Mouse (Mus musculus) liver, embryonic 12.5 days (tissue): ENCODE data around the gene Sgms2. TPM values are rescaled to one million over a fixed set of nuclear protein-coding genes. Genes with fewer than 3 reads are reported as not detected.

ENCODE experiments used
- ATAC-seq: fragments of 200-750 bp; cut with Nextera tagmentation; 2 replicates; pipeline ENCODE4 v1.8.0; 2017; ENCODE audit warnings: moderate number of reproducible peaks, mild to moderate bottlenecking, moderate library complexity
- H3K27ac ChIP-seq: fragments of 300-500 bp; sonication (generic); 2 replicates; pipeline ENCODE4 v1.5.1; 2016; ENCODE audit warnings: mild to moderate bottlenecking
- H3K27me3 ChIP-seq: fragments of 300-500 bp; sonication (generic); replicated peaks from 2 replicates; pipeline ENCODE4 v1.6.1; 2016; ENCODE audit warnings: mild to moderate bottlenecking, moderate library complexity
- H3K36me3 ChIP-seq: fragments of 300-500 bp; sonication (generic); 2 replicates; pipeline ENCODE4 v1.6.1; 2016; ENCODE audit warnings: mild to moderate bottlenecking, moderate library complexity
- H3K4me1 ChIP-seq: fragments of 300-500 bp; sonication (generic); 2 replicates; pipeline ENCODE4 v1.6.1; 2016
- H3K4me2 ChIP-seq: fragments of 300-500 bp; sonication (generic); 2 replicates; pipeline ENCODE4 v1.6.1; 2016; ENCODE audit warnings: mild to moderate bottlenecking, moderate library complexity
- H3K4me3 ChIP-seq: fragments of 300-500 bp; sonication (generic); 2 replicates; pipeline ENCODE4 v1.5.1; 2016; ENCODE audit warnings: mild to moderate bottlenecking, moderate library complexity
- H3K9ac ChIP-seq: fragments of 300-500 bp; sonication (generic); 2 replicates; pipeline ENCODE4 v1.6.1; 2016; ENCODE audit warnings: mild to moderate bottlenecking, moderate library complexity
- H3K9me3 ChIP-seq: fragments of 300-500 bp; sonication (generic); replicated peaks from 2 replicates; pipeline ENCODE4 v1.6.1; 2016; ENCODE audit warnings: mild to moderate bottlenecking, moderate library complexity
- WGBS: fragments of 180-500 bp; shearing (Covaris S2); methylation state at CpG from one replicate; pipeline ENCODE4 v1.1.7; 2016; ENCODE audit not compliant: insufficient replicate concordance; 5-methylcytosine and 5-hydroxymethylcytosine counted together
- polyA plus RNA-seq: library from polyadenylated mRNA; unstranded; fragments of >200 nt; fragmentation: Nextera tagmentation; extraction: Ambion mirVana; gene quantifications from 2 replicates; pipeline ENCODE4 v1.2.1, GENCODE M21; 2016

Sgms2 gene
- polyA plus RNA-seq, 1 experiment from 2014 or later: 2.0 TPM

- 70% methylated on average over 7 of the region's 7 CpGs for WGBS
- Histone ChIP-seq H3K4me2 (no peak overlapping the region), H3K9ac (no peak overlapping the region), H3K36me3 (no peaks in the 10 kb centered on the region), H3K4me3 (no peak overlapping the region), H3K27ac (no peak overlapping the region), H3K9me3 (no peaks in the 10 kb centered on the region), H3K27me3 (no peaks in the 10 kb centered on the region), H3K4me1 (no peaks in the 10 kb centered on the region)
- ATAC-seq: no peak
Observed at GRCm38 (mm10) chr3:131372996-131373395, 118.2 kb downstream of the Sgms2 start.

DNA sequence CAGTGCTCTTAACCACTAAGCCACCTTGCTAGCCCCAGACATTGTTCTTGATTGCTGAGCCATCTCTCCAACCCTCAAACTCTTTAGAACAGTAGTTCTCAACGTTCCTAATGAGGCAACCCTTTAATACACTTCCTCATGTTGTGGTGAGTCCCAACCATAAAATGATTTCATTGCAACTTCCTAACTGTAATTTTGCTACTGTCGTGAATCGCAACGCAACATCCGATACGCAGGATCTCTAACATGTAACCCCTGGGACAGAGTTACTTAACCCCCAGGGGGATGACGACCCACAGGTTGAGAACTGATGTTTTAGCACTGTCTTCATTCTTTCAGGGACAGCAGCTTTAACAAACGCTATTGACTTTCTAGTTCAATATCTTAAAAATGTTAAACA lies 122.5 kb downstream of the Sgms2 start:
- Histone ChIP-seq H3K4me2 (no peak overlapping the region), H3K9me3 (no peaks in the 10 kb centered on the region), H3K4me3 (no peak overlapping the region), H3K4me1 (no peaks in the 10 kb centered on the region), H3K9ac (no peak overlapping the region), H3K27me3 (no peaks in the 10 kb centered on the region), H3K36me3 (no peaks in the 10 kb centered on the region), H3K27ac (no peak overlapping the region)
- 66% methylated on average over 8 of the region's 8 CpGs for WGBS
- no peak for ATAC-seq

GRCm38 (mm10) chr3:131367452-131367851 lies 123.8 kb downstream of the Sgms2 start:
- no peaks in the 10 kb centered on the region for H3K27me3 ChIP-seq
- 56% methylated on average over 4 of the region's 4 CpGs for WGBS
- H3K4me3 ChIP-seq: no peak overlapping the region
- H3K9ac ChIP-seq: no peak overlapping the region
- no peaks in the 10 kb centered on the region for H3K36me3 ChIP-seq
- H3K9me3 ChIP-seq: no peaks in the 10 kb centered on the region
- H3K27ac ChIP-seq: no peak overlapping the region
- no peak overlapping the region for H3K4me2 ChIP-seq
- ATAC-seq: no peak
- no peaks in the 10 kb centered on the region for H3K4me1 ChIP-seq

DNA sequence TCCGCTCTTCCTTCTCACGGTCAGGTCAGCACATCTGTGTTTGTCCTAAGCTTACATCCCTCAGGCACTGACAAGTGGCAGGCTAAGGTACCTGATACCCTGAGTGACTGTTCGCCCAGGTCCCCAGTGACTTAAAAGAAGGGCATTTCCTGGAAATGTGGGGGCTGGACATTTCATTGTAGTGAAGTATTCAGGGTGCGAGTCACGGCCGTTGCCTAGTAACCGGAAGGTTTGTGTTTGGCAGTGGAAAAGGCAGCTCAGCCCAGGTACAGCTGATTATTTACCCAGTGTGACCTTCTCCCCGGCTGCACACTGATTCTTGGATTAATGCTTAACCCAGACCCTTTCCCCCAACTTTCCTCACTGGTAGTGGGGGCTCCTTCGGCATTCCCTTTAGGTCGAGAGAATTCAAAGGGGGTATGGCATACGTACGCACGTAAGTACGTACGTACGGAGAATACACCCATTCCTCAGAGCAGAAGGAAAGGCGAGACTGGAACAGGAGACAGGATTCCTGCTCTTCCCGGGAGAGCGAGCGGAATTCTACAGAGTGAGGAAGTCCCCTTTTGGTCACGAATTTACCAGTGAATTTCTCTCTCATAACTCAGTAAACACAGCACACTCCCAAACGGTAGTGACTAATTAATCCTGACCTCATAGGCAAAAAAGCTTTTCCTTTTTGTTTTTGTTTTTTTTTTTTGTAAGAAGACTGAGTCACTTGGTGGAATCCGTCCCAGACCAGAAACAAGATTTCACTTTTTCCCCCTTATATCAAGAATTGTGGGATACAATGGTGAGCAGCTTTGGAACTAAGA lies 126.4 kb downstream of the Sgms2 start:
- no peaks in the 10 kb centered on the region for H3K27me3 ChIP-seq
- ATAC-seq: peak; percentile 78
- no peak overlapping the region for H3K4me3 ChIP-seq
- no peaks in the 10 kb centered on the region for H3K9me3 ChIP-seq
- H3K36me3 ChIP-seq: no peaks in the 10 kb centered on the region
- peak overlapping the region; percentile 23; the same call in 1 of the 2 replicates for H3K4me2 ChIP-seq
- H3K4me1 ChIP-seq: no peaks in the 10 kb centered on the region
- WGBS: 68% methylated on average over 23 of the region's 23 CpGs
- H3K27ac ChIP-seq: peak overlapping the region; percentile 45; the same call in 1 of the 2 replicates
- H3K9ac ChIP-seq: no peak overlapping the region

GRCm38 (mm10) chr3:131364194-131364593 lies 127.0 kb downstream of the Sgms2 start:
- Histone ChIP-seq H3K9me3 (no peaks in the 10 kb centered on the region), H3K9ac (no peak overlapping the region), H3K4me1 (no peaks in the 10 kb centered on the region), H3K4me2 (peak overlapping the region; percentile 23; the same call in 1 of the 2 replicates), H3K36me3 (no peaks in the 10 kb centered on the region), H3K4me3 (no peak overlapping the region), H3K27me3 (no peaks in the 10 kb centered on the region), H3K27ac (peak overlapping the region; percentile 26; the same call in 1 of the 2 replicates)
- 59% methylated on average over 8 of the region's 8 CpGs for WGBS
- peak; percentile 19; the same call in 1 of the 2 replicates for ATAC-seq

DNA sequence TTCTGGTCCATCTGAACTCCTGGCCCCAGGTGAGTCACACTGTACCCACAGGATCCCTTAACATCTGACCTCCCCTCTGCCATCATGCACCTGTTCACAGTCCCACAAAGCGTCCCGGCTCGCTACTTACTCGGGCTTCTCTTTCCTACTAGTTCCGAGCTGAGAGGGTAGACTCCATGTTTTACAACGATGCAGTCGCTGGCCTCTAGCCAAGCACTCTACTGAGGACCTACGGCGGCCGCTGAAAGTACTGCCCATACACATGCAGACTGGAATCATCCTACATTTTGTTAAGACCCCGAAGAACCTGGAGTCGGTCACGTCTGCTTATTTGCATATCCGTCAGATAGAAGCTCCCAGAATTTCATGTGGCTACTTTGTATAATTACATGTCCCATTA lies 127.6 kb downstream of the Sgms2 start:
- no peak for ATAC-seq
- Histone ChIP-seq H3K4me2 (no peak overlapping the region), H3K9me3 (no peaks in the 10 kb centered on the region), H3K4me1 (no peaks in the 10 kb centered on the region), H3K27ac (no peak overlapping the region), H3K36me3 (no peaks in the 10 kb centered on the region), H3K4me3 (no peak overlapping the region), H3K27me3 (no peaks in the 10 kb centered on the region), H3K9ac (no peak overlapping the region)
- 72% methylated on average over 14 of the region's 14 CpGs for WGBS

GRCm38 (mm10) chr3:131361960-131362359 lies 129.3 kb downstream of the Sgms2 start:
- H3K4me2 ChIP-seq: no peak overlapping the region
- ATAC-seq: no peak
- WGBS: 68% methylated on average over 4 of the region's 4 CpGs
- no peaks in the 10 kb centered on the region for H3K27me3 ChIP-seq
- H3K9me3 ChIP-seq: no peaks in the 10 kb centered on the region
- no peaks in the 10 kb centered on the region for H3K4me1 ChIP-seq
- no peak overlapping the region for H3K27ac ChIP-seq
- H3K4me3 ChIP-seq: no peak overlapping the region
- H3K36me3 ChIP-seq: no peaks in the 10 kb centered on the region
- H3K9ac ChIP-seq: no peak overlapping the region

DNA sequence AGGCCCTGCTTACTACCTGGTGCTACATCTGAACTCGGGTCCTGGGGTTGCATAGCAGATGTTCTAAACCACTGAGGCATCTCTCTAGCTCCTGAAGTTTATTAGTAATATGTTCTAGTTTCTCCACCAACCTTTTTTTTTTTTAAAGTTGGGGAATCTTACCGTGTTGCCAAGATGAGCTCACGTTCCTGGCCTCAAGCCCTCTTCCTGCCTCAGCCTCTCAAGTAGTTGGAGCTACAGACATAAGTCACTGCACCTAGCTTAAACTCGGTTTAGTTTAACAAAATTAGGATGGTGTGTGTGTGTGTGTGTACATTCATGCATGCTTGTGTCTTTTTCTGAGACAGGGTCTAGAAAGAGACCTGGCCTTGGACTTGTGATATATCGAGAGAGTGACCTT lies 132.2 kb downstream of the Sgms2 start:
- Histone ChIP-seq H3K36me3 (no peaks in the 10 kb centered on the region), H3K4me1 (no peaks in the 10 kb centered on the region), H3K27me3 (no peaks in the 10 kb centered on the region), H3K27ac (no peak overlapping the region), H3K4me2 (no peak overlapping the region), H3K4me3 (no peak overlapping the region), H3K9ac (no peak overlapping the region), H3K9me3 (no peaks in the 10 kb centered on the region)
- ATAC-seq: no peak
- WGBS: 64% methylated on average over 5 of the region's 5 CpGs

DNA sequence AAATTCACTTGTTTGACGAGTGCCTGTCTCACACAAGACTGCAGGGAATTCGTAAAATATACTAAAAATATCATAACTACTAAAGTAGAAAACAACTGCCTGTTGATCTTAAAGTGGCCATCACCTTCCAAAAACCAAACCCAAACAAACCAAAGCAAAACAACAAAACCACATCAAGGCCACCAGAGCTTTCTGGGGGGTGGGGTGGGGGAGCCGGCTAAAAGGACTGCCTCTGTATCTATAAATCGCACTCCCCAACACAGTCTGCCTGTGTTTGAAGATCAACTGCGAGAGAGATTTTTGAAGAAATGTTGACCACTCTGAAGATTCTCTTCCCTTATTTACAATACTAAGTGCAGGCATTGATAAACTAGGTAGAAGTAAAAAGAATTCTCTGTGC lies 133.0 kb downstream of the Sgms2 start:
- ATAC-seq: no peak
- 49% methylated on average over 5 of the region's 5 CpGs for WGBS
- no peak overlapping the region for H3K9ac ChIP-seq
- no peak overlapping the region for H3K4me2 ChIP-seq
- no peak overlapping the region for H3K4me3 ChIP-seq
- H3K36me3 ChIP-seq: no peaks in the 10 kb centered on the region
- H3K4me1 ChIP-seq: no peaks in the 10 kb centered on the region
- no peaks in the 10 kb centered on the region for H3K27me3 ChIP-seq
- no peak overlapping the region for H3K27ac ChIP-seq
- no peaks in the 10 kb centered on the region for H3K9me3 ChIP-seq

DNA sequence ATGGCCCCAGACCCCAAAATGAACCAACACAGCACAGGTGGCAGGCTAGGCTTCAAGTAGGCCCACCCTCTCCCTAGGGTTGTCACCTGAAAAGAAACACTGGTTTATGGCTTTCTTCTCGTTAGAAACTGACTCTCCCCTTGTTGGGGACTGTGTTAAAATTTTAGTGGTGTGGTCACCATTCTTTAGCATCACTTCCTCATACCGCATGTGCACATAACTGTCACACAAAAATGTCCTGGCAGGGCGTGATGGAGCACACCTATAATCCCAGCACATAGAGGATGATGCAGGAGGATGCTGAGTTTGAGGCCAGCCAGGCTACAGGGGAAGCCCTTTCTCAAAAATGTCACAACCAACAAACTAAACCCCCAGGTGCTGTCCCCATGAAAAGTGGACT lies 133.6 kb downstream of the Sgms2 start:
- no peaks in the 10 kb centered on the region for H3K36me3 ChIP-seq
- H3K4me3 ChIP-seq: no peak overlapping the region
- H3K4me2 ChIP-seq: no peak overlapping the region
- H3K27ac ChIP-seq: no peak overlapping the region
- no peaks in the 10 kb centered on the region for H3K4me1 ChIP-seq
- H3K27me3 ChIP-seq: no peaks in the 10 kb centered on the region
- H3K9me3 ChIP-seq: no peaks in the 10 kb centered on the region
- 53% methylated on average over 3 of the region's 3 CpGs for WGBS
- no peak overlapping the region for H3K9ac ChIP-seq
- no peak for ATAC-seq

- H3K27ac ChIP-seq: no peak overlapping the region
- no peaks in the 10 kb centered on the region for H3K36me3 ChIP-seq
- 44% methylated on average over 5 of the region's 5 CpGs for WGBS
Observed at GRCm38 (mm10) chr3:131356026-131356425, 135.2 kb downstream of the Sgms2 start.

DNA sequence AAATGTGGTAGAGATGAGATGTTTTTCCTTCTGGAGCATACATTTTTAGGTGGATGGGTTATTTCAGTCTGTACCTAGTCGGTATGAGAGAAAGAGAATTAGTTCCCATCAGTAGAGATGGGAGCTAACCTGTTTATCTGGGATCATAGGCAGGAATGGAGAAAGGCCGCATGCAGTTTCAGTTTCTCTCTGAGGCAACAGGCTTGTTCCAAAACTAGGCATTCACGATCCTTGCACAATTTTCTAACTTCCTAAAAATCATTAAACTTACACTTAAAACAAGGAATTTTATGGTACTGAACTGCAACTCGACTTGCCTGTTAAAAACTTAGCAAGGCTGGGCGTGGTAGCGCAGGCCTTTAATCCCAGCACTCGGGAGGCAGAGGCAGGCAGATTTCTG lies 140.7 kb downstream of the Sgms2 start:
- Histone ChIP-seq H3K27me3 (no peaks in the 10 kb centered on the region), H3K4me3 (no peak overlapping the region), H3K9me3 (no peaks in the 10 kb centered on the region), H3K4me2 (no peak overlapping the region), H3K4me1 (no peaks in the 10 kb centered on the region), H3K36me3 (no peaks in the 10 kb centered on the region), H3K27ac (no peak overlapping the region), H3K9ac (no peak overlapping the region)
- 69% methylated on average over 7 of the region's 7 CpGs for WGBS
- ATAC-seq: no peak

More at GRCm38 (mm10) chr3:131356026-131356425, 135.2 kb downstream of the Sgms2 start:
- no peak overlapping the region for H3K4me3 ChIP-seq
- H3K9me3 ChIP-seq: no peaks in the 10 kb centered on the region
- no peak overlapping the region for H3K9ac ChIP-seq
- no peaks in the 10 kb centered on the region for H3K4me1 ChIP-seq
- no peak for ATAC-seq
- H3K4me2 ChIP-seq: no peak overlapping the region
- H3K27me3 ChIP-seq: no peaks in the 10 kb centered on the region

DNA sequence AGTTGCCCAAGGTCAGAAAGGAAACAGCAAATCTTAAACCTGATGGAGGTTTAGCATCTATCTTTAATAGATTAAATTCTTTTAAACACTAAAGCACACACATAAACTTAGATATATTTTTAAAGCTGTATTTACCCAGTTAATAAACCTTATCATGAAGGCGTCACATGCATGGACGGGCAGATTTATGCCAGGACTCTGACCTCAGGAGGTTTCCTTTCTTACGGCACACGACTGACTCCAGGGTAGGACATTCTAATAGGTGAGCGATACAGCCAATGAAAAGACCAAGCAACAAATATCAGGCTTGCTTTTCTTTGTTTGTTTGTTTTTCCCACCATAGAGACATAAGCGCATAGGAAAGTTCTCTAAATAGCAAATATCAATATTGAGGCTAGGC lies 142.2 kb downstream of the Sgms2 start:
- no peak overlapping the region for H3K4me3 ChIP-seq
- no peak overlapping the region for H3K4me2 ChIP-seq
- no peak overlapping the region for H3K9ac ChIP-seq
- H3K36me3 ChIP-seq: no peaks in the 10 kb centered on the region
- no peaks in the 10 kb centered on the region for H3K27me3 ChIP-seq
- no peaks in the 10 kb centered on the region for H3K9me3 ChIP-seq
- H3K27ac ChIP-seq: no peak overlapping the region
- ATAC-seq: no peak
- 74% methylated on average over 6 of the region's 6 CpGs for WGBS
- H3K4me1 ChIP-seq: no peaks in the 10 kb centered on the region
